Mouse (Mus musculus): ENCODE measurements around the gene Slc4a8. TPM values are rescaled to one million over a fixed set of nuclear protein-coding genes. Genes with fewer than 3 reads are reported as not detected.
A peak's percentile ranks its signal among the peaks of the same experiment; 100 is the strongest.

The Slc4a8 gene
- 10 to 100 TPM in 1 of 2 experiments, 1 to 10 TPM in 1; 9.5 to 12.6 TPM for total RNA-seq (2021)
- long read RNA-seq, experiment 1, partial matches to known transcripts, result 3 of 6 reads
- long read RNA-seq, experiment 1, other reads (novel, unspliced or antisense), result 1 of 6 reads
- long read RNA-seq, experiment 2, full-length matches to known transcripts, result 3 of 7 reads
- long read RNA-seq, experiment 2, partial matches to known transcripts, result 2 of 7 reads
- long read RNA-seq, experiment 2, other reads (novel, unspliced or antisense), result 2 of 7 reads

DNA sequence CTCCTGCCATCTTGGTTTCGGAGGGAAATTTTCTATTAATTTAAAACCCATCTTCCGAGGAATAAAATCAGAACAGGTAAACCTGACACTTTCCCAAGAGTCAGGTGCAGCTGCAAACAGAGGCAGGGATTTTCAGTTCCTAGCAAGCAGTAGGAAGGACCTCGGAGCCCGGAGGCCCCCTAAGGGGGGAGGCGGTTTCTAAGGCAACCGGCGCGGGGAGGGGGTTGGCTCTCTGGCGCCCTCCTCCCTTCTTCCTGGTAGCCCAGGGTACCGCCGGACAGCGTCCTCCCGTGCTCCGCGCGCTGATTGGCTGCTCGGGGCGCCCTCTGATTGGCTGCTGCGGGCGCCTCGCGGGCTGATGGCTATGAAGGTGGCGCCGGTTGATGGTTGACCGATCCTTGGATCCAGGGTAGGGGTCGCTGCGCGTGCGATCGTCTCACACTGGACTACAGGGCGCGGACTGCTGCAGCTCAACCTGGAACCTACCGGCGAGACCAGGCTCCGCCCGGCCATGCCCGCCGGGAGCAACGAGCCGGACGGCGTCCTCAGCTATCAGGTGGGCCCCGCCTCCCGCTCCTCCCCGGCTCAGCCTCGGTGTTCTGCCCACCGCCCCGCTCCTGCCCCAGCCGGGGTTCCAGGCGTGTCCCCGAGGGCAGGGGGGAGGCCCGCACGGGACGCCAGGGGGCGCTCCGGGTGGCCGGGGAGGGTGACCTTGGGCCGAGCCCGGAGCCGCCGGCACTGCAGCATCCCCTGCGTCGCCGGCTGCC, at the start of gene Slc4a8:
Gene Slc4a8 (plus strand): TSS at position 329 of the 767 bp plus-strand sequence.
- DNase-seq, result peak; percentile 93

DNA sequence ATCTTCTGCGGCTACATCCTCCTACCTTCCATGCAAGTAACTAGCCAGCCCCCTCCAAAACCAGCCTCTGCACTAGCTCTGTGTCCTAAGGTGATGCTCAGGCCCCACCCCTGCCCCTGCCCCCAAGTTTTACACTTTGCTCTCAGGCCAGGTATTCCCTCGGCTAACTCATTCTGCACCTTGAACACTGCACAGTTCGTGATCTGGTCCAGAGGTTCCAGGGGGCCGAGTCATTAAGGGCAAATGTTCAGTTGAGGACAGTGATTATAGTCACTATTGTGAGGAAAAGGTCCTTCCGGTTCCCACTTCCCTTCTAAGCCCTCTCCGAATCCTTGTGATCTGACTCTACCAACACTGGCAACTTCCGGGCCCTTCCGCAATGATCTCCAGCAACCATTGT, 47.1 kb upstream of the Slc4a8 start:
- DNase-seq, result no peak

DNA sequence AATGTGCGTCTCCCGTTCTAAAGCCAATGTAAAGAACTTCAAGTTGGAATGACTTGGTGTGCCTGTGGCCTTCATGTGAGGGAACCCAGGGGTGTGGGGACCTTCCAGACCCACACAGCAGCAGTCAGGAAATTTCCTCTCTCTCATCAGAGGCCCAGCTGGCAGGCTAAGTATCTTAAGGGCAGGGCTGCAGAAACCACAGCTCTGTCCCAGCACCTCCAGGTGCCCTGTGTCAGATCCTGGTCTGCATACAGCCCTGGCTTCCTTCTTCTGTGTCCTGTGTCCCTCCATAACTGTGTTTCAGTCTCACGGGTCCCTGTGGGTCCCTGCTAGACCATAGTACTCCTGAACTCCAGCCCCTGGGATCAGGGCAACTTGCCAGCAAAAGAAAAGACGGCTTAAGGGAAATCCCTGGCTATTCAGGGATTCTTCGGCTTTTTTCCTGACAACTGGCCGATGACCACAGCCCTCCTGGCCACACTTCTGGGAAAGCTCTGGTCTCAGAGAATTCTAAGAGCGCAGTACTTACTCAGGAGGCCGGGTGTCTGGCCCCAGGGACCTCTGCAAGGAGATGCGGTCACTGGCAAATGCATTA, 46.1 kb upstream of the Slc4a8 start:
- DNase-seq, result no peak

DNA sequence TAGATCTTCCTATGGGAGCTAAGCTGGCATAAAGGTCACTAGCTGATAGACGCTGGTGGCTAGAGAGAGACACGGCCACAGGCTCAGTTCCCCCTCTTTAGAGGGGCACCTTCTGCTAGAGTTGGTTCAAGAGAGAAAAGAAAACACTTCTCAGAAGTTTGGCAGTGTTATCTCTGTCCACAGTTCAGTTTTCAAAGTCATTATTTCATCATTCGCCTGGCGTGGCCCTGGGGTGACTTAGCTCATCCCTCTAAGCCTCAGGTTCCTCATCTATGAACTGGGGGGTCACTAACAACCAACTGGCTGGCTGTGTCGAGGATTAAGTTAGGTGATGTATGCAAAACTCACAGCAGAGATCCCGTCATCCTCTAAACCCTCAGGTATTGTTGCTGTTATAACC, 43.6 kb upstream of the Slc4a8 start:
- no peak for DNase-seq

DNA sequence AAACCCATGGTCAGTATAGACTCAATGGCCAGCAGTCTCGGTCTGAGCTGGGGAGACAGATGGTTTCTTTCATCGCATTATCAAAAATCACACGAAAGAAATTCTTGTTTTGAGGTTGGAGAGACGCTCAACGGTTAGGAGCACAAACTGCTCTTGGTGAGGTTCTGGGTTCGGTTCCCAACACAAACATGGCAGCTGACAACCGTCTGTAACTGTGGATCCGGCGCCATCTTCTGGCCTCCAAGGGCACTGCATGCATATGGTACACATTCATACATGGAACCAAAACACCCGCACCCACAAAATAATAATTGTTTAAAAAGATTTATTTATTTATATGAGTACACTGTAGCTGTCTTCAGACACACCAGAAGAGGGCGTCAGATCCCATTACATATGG, 43.0 kb upstream of the Slc4a8 start:
- no peak for DNase-seq

DNA sequence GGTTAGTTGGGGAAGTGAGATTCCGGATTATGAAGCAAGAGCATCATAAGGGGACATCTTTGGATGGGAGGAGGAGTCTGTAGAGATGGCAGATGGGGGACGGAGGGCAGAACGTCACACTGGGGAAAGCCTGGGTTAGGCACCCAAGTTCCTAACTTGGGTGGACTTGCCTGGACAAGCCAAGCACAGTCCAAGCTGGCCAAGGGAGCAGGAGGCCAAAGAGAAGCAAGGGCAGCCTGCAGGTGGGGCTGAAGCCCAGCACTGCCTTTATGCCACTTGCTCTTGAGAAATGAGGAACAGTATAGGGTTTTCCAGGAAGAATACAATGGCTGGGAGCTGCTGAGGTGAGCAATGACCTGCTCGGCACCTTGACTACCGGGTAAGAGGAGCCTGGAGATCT, 42.3 kb upstream of the Slc4a8 start:
- no peak for DNase-seq

DNA sequence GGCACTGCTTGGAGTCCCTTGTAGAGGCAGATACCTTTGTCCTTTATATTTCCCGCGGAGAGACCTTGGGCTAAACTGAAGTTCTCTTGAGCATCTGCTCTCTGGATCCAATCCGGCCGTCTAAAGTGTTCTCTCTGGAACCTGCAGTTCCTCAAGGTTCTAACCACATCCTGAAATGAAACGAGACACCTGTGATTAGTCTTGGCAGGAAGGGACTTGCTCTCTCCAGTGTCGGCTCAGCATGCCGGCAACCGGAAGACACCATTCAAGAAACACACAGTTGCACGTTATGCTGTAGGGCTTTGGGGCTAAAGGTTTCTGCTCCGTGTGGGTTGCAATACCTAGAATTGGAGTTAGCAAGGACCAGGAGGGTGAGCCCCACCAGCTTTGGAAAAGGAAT, 41.5 kb upstream of the Slc4a8 start:
- no peak for DNase-seq

DNA sequence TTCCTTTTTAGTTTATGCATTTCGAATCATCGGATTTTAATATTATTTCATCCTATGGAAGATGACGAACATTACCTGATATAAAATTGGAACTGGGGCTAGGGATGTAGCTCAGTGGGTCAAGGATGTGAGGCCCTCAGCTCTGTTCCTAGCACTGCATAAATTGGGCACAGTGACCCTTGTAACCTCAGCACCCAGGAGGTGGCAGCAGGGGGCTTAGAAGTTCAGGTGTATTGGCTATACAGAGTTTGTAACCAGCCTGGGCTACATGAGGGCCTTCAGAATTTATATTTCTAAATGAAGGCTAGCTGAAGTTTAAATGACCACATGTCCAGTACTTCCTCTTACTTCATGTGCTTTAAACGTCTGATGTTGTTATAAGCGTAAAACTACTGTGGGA, 40.1 kb upstream of the Slc4a8 start:
- no peak for DNase-seq

DNA sequence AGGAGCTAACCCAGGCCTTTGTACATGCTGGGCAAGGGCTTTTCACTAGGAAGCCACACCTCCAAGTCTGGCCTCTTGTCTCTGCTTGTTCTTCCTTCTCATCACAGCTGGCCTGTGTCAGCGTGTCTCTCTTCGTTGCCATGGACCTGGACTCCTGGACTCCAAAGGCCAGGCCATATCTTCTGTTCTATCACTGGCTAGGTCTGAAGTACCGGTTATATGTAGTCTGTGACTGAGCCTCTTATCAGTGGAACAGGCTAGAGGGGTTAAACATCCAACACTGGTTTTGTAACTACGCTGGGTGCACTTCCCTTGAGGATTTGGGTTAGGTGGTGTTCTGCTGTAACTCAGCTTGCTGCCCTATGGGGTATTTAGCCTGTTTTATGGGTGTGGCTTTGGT, 39.5 kb upstream of the Slc4a8 start:
- no peak for DNase-seq

DNA sequence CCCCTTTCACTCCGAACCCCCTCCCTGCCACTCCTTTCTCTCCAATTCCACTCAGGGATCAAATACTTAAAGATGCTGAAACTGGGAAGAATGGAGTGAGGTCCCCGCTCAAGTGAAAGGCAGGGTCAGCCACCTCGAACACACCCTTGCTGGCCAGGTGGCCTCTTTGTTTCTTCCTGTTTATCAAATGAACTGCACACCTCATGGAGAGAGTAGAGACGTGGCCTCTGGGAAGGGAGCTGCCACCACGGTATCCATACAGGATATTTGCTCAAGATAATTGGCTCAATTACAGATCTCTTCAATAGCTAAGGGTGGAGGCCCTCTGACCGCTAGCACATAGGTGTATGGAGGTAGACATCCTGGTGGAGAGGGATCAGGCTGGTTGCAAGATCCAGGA, 39.0 kb upstream of the Slc4a8 start:
- no peak for DNase-seq

DNA sequence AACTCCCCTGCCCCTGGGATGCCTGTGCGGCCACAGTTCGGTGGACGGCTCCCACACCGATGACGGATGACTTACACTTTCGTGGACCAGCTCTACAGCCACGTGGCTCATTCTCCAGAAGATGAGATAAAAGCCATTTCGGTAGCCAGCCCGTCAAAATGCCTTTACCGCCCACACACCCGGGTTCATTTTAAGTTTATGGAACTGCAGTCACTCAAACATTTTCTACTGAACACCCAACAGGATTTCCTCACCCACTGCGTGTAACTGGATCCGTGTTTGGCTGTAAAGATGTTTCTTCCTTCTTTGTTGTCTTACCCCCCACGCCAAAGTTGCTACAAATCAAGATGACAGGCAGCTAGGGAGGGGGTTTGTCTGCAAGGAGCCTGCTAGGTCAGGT, 38.0 kb upstream of the Slc4a8 start:
- DNase-seq, result no peak

DNA sequence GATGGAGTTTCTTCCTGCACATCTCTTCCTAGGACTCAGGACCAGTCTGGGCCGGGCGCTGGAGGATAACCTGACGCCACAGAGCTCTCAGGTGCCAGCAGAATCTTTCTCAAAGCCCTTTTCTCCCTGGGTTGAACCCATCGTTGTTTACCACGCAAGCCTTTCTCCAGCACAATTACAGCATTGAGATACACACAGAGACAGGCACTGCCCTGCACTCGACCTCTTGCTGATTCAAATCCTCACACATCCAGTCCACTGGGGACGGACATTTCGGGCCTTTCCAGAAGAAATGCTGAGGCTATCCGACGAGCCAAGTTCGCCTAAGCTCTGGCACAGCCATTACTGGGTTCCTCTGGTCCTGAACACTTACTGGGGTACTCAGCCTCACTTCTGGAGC, 34.8 kb upstream of the Slc4a8 start:
- no peak for DNase-seq

DNA sequence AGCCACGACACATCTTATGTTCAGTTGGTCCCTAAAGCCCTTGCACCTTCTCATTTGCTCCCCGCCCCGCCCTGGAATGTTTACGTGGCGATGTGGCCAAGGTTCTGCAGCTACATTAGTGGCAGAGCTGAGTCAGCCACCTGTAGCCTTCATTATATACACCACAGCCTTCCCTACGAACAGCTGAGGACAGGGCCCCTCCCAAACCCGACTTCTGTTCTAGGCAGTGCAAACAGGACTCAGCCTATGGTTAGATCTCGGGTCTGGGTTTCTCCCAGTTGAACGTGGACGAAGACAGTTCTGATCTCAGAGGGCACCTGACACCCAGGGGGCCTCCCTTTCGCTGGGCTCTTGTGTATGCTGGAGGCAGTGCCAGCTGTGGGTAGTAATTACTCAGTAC, 33.7 kb upstream of the Slc4a8 start:
- no peak for DNase-seq

DNA sequence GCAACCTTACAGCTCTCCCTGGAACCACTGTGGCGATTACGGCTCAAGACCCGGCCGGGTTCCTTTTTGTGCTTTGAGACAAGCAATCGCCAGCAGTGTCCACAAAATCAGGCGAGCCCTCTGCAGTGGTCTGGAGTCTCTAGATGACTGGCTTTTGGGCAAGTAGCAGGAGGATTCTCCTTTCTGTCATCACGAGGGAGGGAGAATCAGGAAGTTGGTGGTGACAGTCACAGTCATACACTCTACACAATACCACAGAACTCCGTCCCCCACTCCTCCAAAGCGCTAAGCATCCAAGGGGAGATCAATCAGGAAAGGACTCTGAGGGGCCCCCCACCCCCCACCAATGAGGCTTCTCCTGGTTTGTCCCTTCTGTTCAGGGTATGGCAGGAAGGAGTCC, 33.0 kb upstream of the Slc4a8 start:
- DNase-seq, result no peak

DNA sequence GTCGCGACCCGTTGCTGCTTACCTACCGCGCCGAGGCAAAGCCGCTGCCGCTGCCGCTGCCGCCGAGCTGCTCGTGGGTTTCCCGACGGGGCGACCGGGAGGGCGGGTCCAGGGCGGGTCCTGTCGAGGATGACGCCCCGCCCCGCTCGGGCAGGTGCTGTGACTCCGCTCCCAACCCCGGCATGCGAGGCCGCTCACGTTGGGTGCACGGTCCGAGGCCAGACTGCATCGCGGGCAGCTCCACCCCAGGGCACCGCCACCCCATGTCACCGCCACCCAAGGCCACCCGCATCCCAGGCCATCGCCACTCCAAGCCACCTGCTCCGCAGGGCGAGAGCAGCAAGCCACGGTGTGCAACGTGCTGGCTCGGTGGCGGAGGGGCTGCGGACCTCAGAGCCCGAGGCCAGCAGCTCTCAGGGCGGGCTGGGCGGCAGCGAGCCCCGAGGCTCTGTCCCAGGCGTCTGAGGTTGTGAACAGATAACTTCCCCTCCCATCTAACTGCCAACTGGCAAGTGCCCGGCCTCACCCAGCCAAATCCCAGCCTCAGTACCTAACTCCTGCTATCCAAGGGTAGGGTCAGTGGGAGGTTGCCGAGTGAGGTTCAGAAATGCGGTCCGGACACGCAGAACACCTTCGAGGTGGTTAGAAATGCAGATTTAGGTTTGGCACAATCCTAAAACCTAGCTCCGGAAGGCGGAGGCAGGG, 32.1 kb upstream of the Slc4a8 start, which contains the start of gene Galnt6:
Gene Galnt6 (minus strand): TSS at position 96 of the 705 bp plus-strand sequence.
- peak; percentile 35 for DNase-seq

DNA sequence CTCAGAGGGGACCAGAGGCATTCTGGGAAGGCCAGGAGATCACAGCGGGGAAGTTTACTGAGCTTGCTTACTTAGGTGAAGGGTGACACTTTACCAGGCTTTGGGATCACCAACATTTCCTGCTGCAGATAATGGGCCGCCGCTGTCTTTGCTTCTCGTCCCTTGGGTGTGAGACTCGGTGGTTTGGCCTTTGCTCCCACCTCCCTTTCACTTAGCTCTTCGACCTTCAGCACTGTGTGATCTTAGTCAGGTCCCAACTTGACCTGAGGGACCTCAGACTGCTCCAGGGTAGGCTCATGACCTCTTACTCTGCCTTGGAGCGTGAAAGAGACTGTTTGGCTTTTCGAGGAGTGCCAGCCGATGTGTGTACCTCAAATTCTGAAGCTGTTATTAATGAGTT, 30.5 kb upstream of the Slc4a8 start:
- no peak for DNase-seq

DNA sequence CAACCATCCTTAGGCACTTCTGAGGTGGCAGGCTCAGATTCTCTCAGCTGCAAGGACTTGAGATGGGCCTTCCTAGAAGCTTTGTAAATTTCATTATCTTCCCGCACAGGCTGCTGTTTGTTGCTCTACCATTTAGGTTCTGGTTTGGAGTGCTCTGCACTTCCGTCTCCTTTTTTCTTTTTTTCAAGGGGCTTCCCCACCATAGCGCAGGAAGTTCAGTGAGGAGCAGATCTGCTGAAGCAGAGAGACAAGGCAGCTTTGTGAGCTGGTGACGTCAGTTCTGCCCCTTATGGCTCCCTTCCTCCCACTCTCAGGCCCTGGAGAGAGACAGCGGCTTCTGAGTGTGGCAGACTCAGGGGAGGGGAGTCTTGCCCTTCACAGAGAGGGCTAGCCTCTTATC, 29.0 kb upstream of the Slc4a8 start:
- DNase-seq, result no peak

DNA sequence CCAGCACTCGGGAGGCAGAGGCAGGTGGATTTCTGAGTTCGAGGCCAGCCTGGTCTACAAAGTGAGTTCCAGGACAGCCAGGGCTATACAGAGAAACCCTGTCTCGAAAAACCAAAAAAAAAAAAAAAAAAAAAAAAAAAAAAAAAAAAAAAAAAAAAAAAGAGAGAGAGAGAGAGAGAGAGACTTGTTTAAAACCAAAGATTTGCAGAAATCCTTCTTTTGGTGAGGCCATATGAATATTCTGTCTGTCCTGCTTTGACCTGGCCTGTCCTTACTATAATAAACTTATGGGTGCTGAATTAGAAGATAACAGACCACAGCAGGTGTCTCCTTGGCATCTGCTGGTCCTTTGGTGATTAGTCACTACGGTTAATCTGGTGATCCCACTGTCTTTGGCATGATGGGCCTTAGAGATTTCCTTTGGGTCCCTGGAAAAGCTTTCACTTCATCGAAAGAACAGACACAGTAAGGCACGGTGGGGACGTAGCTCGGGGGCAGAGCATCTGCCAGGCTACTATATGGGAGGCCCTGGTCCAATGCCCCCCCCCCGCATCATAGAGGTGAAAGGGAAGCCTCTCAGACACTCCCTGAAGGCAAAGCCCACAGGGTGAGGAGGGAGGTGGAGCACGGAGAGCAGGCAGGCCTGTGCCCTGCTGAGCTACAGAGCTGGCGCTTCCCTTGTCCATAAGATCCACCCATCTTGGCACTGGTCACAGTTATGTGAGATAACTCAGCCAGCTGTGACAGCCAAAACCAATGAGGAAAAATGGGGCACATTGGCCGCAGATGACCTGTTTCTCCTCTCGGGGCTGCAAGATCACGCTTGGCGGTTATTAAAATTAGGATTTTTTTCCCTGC, 26.2 kb upstream of the Slc4a8 start:
- DNase-seq, result peak; percentile 43

DNA sequence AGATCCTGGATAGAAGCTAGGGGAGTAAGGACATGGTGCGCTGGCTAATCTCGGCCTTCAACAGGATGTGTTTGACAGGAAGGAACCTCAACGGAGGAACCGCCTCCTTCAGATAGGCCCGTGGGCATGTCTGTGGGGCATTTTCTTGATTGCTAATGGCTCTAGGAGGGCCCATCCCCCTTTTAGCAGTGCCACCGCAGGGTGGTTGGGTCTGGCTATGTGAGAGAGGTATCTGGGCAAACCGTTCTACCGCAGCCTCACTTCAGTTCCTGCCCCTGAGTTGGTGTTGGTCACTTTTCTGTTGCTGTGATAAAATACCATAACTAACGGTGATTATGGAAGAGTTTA, 25.6 kb upstream of the Slc4a8 start:
- DNase-seq, result no peak

DNA sequence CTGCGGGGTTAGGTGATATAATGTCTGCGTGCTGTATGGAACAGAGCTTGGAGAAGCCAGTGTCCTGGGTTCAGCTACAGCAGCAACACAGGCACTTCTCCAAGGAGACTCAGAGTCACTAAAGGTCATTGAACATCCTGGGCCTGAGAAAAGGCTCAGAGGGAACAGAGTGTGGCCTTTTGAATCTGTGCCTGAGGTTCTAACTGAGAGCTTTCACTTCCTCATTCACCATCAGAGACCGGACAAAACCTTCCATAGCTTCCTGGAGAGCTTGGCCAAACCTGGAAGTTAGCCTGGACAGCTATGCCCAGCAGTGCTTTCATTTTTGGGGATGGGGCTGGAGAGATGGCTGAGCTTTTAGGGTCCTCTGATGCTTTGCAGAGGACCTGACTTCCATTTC, 23.9 kb upstream of the Slc4a8 start:
- no peak for DNase-seq

DNA sequence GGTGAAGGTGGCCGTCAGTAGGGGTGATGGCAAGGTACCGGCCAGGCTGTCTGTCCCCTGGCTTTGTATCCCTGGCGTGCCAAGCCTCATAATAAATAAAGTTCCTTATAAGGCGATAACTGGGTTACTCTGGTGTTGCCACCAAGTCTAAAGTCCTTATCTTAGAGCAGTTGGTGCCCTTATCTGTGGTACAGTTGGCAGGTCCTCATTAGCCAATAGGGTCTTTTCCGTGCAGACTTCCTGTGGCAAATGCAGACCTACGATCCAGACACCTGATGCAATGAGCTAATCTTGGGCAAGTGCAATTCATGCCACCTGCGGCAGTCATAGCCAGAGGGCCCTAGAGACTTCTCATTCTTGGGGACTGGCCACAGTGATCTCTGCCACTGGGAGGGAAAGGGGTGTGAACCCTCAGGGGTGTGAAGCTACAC, 23.2 kb upstream of the Slc4a8 start:
- no peak for DNase-seq

DNA sequence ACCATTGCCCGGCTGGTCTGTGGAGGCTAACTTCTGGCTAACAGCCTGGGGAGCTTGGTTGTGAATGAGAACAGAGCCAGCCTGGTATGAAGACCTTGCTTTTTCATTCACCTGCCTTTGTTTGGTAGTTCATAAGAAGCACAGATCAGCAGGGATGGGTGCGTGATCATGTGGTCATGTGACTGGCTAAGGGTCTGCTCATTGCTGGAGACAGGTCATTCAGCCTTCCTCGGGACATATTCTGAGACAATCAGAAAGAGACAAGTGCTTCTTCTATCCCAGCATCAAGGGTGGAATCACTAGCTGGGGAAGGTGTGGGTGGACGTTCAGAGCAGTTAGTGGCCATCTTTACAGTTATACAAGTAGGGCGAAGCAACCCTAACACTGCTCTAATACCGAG, 22.1 kb upstream of the Slc4a8 start:
- no peak for DNase-seq

Data from adrenal gland, postnatal 10 days (tissue).